Mouse (Mus musculus): ENCODE results near the gene Rreb1.

The Rreb1 gene

DNA sequence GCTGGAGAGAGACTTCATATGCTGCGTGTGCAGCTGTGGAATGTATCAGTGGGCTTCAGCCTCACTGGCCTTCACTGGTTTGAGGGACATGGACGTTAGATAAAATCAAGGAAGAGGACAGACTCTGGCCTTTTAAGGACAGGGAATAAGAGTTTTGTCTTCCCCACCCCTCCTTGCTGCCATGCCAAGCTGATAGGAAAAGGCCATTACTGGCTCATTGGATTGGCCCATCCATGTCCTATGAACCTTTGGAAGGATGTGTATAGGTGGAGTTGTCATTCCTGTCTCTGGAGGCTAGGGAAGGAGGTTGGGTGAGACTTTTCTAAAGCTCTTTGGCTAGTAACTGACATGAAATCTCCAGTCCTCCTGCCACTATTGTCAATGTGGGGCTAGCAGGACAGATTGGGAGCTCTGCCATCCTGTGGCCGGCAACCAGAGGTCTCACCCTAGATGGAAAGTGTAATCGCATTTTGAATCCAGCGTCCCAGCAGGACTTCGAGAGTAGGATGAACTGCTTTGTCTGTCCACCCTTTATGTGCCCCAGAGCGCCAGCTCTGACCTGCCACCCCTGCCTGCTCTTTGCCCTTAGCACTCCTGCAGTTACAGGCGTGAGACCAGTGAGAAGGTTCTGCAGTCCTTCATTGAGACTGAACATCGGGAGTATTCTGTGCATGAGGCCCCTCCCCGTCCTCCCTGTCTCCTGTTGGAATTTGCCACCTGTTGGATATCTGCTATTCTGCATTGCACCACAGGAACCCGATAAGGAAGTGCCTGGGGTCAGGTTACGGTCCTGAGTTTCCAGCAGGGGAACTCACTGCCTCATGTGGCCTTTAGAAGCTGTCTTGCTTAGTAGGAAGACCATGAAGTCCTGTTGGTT, 134.6 kb downstream of the Rreb1 start:
- peak; percentile 83 for DNase-seq (ENCODE audit: low read depth, low spot score)

GRCm38 (mm10) chr13:37913963-37914362, 135.8 kb downstream of the Rreb1 start:
- no peak for DNase-seq (ENCODE audit: low read depth, low spot score)

GRCm38 (mm10) chr13:37918336-37919261, 140.4 kb downstream of the Rreb1 start:
- DNase-seq (ENCODE audit: low read depth, low spot score), result no peak

DNA sequence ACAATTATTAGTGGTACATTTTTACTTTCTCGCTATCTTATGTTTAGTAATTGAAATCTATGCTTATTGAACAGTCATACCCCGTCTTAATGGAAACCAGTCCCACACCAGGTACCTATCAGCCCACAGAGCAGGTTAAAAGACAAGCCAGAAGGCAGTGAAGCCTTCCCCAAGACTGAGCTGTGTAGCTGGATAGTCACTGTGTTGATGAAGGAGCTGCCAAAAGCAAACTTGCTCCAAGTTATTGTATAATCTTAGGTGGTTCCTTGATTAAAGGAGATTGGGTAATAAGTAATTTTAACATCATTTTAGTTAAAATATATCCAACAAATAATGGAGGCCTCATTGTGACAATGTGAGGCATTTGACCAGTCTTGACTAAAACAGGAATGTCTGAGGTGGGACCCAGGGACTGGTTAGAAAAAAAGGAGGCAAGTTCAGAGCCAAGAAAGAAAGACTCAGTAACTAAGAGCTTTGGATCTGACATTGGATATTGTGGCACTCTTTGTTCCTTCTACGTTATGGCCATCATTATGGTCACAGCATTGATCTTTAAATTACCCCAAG, 141.6 kb downstream of the Rreb1 start:
- no peak for DNase-seq (ENCODE audit: low read depth, low spot score)

GRCm38 (mm10) chr13:37920727-37921126, 142.5 kb downstream of the Rreb1 start:
- DNase-seq (ENCODE audit: low read depth, low spot score), result no peak

DNA sequence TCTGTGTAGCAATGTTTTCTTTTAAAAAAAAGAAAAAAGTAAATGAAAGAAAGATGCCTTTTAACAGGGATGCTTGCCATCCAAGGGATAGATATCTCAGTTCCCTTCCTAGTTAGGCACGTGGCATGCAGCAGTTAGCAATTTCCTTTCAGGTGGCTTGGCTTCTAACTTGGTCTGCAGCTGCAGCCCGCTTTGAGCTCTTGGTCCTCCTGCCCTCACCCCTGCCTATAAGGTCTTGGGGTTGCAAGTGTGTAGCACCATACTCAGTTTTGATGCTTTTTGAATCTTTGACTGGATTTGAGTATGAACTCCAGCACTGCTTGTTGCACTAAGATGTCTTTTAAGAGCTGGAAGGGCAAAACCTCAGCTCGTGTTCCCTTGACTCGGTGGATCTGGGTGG, 144.9 kb downstream of the Rreb1 start:
- DNase-seq (ENCODE audit: low read depth, low spot score), result no peak

DNA sequence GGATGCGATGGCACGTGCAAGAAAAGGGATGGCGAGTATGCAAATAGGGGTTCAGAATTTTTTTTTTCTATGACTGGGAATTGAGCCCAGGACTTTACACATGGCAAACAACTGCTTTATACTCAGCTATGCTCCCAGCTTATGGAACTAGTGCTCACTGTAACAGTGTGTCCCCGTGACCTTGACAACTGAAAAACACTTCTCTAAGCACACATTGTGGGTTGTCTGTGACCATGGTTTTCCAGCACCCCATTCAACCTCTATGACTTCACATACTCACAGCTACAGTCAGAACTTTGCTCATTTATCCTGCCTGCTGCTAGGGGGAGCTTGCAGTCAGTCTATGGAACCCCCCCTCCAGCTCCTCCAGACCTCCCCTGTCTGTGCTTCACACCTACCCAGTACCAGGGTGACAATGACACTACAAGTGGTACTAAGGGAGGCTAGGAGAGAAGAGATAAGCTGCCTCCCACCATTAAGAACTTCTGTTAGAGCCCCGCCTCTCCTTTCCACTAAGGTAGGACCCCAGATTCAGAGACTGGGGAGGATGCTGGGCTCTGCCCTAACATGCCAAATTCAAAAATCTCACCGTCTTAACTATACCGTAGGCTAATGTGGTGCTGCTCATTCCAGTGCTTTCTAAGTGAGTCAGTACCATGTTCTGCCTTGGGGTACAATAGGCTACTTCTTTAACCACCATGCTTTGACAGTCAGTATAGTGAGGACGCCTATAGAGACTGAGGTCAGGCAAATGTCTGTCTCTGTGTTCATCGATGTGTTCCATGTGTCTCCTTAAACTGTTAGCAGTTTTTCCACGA, 145.7 kb downstream of the Rreb1 start:
- DNase-seq (ENCODE audit: low read depth, low spot score), result no peak

DNA sequence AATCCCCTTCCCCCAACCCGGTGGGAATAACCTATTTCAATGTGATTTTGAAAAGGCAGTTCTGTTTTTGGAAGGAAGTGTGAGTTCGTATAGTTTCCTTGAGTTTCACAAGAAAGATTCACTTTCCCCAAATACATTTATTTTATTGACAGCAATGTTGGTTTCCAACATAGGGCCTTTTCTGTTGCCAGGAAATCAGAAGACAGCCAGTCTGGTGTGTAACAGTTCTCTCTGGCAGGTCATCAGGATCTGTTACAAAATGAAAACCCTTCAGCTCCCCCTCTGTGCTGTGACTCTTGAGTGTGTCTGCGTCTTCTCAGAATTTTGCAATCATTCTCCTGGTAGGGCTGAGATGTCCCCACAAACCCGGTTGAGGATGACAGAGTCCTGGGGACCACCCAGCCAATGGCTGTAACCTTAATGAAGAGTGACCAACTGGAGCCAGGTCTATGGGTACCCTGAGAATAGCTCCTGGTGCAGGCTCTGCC, 146.3 kb downstream of the Rreb1 start:
- no peak for DNase-seq (ENCODE audit: low read depth, low spot score)

- no peak for DNase-seq (ENCODE audit: low read depth, low spot score)
These were observed 148.2 kb downstream of the Rreb1 start for GRCm38 (mm10) chr13:37926394-37926793.

- no peak for DNase-seq (ENCODE audit: low read depth, low spot score)
These were observed 151.3 kb downstream of the Rreb1 start for GRCm38 (mm10) chr13:37929532-37929931.

- peak; percentile 87 for DNase-seq (ENCODE audit: low read depth, low spot score)
These were observed 151.9 kb downstream of the Rreb1 start for GRCm38 (mm10) chr13:37930091-37930490.

- peak; percentile 67 for DNase-seq (ENCODE audit: low read depth, low spot score)
These were observed 152.4 kb downstream of the Rreb1 start for GRCm38 (mm10) chr13:37930621-37931020.

DNA sequence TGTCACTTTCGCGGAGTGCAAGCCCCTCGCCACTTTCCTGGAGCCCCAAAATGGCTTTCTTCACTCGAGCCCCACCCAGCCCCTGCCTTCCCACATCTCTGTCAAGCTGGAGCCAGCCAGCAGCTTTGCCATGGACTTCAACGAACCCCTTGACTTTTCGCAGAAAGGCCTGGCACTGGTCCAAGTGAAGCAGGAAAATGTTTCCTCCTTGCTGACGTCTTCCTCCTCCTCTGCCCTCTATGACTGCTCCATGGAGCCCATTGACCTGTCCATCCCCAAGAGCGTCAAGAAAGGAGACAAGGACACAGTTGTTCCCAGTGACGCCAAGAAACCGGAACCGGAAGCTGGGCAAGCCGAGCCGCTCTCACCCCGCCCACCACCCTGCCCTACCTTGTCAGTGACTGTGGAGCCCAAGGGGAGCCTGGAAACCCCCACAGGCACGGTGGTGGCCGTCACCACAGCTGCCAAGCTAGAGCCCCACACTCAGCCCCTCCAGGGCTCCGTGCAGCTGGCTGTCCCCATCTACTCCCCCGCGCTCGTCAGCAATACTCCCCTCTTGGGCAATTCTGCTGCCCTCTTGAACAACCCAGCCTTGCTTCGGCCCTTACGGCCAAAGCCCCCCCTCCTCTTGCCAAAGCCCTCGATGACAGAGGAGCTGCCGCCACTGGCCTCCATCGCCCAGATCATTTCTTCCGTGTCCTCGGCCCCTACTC, 153.2 kb downstream of the Rreb1 start:
- no peak for DNase-seq (ENCODE audit: low read depth, low spot score)

- no peak for DNase-seq (ENCODE audit: low read depth, low spot score)
These were observed 155.9 kb downstream of the Rreb1 start for GRCm38 (mm10) chr13:37934075-37934474.

DNA sequence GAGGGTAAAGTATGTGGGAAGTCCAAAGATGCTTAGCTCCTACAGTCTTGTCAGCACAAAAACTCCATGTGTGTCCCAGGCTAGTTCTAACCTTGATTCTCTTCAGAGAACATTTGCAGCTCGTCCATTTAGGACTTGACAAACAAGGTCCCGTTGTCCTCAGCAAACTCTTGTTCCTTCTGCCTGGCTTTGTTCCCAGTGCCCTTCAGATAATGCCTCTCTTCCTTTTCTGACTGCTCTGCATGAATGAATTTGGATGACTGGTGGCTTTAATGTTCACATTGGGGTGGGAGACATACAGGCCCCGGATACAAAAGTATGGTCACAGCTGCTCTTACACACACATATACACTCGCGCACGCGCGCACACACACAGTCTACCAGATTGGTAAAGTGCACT, 156.7 kb downstream of the Rreb1 start:
- DNase-seq (ENCODE audit: low read depth, low spot score), result no peak

DNA sequence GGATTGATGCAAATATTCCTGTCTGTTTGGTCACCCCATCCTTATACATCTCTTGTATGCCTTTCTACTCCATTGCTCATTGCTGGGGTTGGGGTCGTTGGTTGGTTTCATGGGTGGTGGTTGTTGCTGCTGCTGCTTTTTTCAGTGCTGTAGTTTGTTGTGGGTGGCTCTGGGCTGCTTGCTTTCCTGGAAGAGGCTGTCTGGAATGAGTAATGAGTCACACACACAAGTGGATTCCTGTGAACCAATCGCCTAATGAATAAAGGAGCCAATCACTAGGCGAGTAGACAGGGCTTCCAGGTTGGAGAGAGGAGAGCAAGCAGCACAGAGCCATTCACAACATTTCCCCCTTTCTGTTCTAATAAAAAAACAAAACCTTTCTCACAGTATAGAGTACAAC, 158.2 kb downstream of the Rreb1 start:
- DNase-seq (ENCODE audit: low read depth, low spot score), result no peak

- no peak for DNase-seq (ENCODE audit: low read depth, low spot score)
These were observed 162.0 kb downstream of the Rreb1 start for GRCm38 (mm10) chr13:37940167-37940566.

GRCm38 (mm10) chr13:37940649-37941048, 162.4 kb downstream of the Rreb1 start:
- no peak for DNase-seq (ENCODE audit: low read depth, low spot score)

- DNase-seq (ENCODE audit: low read depth, low spot score), result no peak
These were observed 163.0 kb downstream of the Rreb1 start for GRCm38 (mm10) chr13:37941138-37941645.

Data from R1 (cell line).